Mouse (Mus musculus): ENCODE measurements around the gene Slc38a6. TPM values are rescaled to one million over a fixed set of nuclear protein-coding genes. Genes with fewer than 3 reads are reported as not detected.

Gene Slc38a6
- total and polyA plus RNA-seq, 3 experiments: 3.1 to 6.1 TPM; not detected in 1

GRCm38 (mm10) chr12:73378026-73378425, 91.4 kb downstream of the Slc38a6 start:
- H3K4me3 ChIP-seq (ENCODE audit: control insufficient read depth in 1 of 2, insufficient read depth in 1 of 2, low read depth in 2 of 2, low read length in 2 of 2): no peak overlapping the region
- no peaks in the 10 kb centered on the region for H3K79me2 ChIP-seq (ENCODE audit: control insufficient read depth, insufficient read depth, low read length, poor library complexity)
- no peaks in the 10 kb centered on the region for H3K36me3 ChIP-seq (ENCODE audit: control insufficient read depth in 1 of 2, insufficient read depth in 2 of 2, low read length in 2 of 2)
- H3K9ac ChIP-seq (ENCODE audit: control insufficient read depth, low read depth, low read length, poor library complexity, severe bottlenecking): no peak overlapping the region
- H3K27ac ChIP-seq (ENCODE audit: control insufficient read depth, low read depth, low read length): no peak overlapping the region
- H3K4me1 ChIP-seq (ENCODE audit: control insufficient read depth in 1 of 2, insufficient read depth in 2 of 2, low read length in 2 of 2): no peaks in the 10 kb centered on the region
- no peak for DNase-seq (ENCODE audit: low read depth, low spot score)
- H3K9me3 ChIP-seq (replicated peaks; ENCODE audit: insufficient read depth, low read length): no peaks in the 10 kb centered on the region
- TF ChIP-seq SIN3A (IDR thresholded peaks at IDR 0.05; ENCODE audit: low read length): no peak
- TF ChIP-seq ZC3H11A (IDR thresholded peaks at IDR 0.05; ENCODE audit: low read depth, low read length): no peak
- H3K27me3 ChIP-seq (ENCODE audit: control insufficient read depth in 1 of 2, insufficient read depth in 2 of 2, low read length in 2 of 2): peaks cover 0 to 1% of the 10 kb centered on the region in 2 experiments; a peak in 2 of 4 replicates

GRCm38 (mm10) chr12:73378724-73379355, 92.3 kb downstream of the Slc38a6 start:
- H3K79me2 ChIP-seq (ENCODE audit: control insufficient read depth, insufficient read depth, low read length, poor library complexity): no peaks in the 10 kb centered on the region
- DNase-seq (ENCODE audit: low read depth, low spot score): no peak
- peaks cover 0 to 2% of the 10 kb centered on the region in 2 experiments; a peak in 2 of 4 replicates for H3K36me3 ChIP-seq (ENCODE audit: control insufficient read depth in 1 of 2, insufficient read depth in 2 of 2, low read length in 2 of 2)
- no peaks in the 10 kb centered on the region for H3K9me3 ChIP-seq (replicated peaks; ENCODE audit: insufficient read depth, low read length)
- no peak overlapping the region for H3K27ac ChIP-seq (ENCODE audit: control insufficient read depth, low read depth, low read length)
- H3K4me3 ChIP-seq (ENCODE audit: control insufficient read depth in 1 of 2, insufficient read depth in 1 of 2, low read depth in 2 of 2, low read length in 2 of 2): no peak overlapping the region
- no peak overlapping the region for H3K9ac ChIP-seq (ENCODE audit: control insufficient read depth, low read depth, low read length, poor library complexity, severe bottlenecking)
- peaks cover 0 to 6% of the 10 kb centered on the region in 2 experiments; a peak in 2 of 4 replicates for H3K4me1 ChIP-seq (ENCODE audit: control insufficient read depth in 1 of 2, insufficient read depth in 2 of 2, low read length in 2 of 2)
- TF ChIP-seq RAD21 (IDR thresholded peaks at IDR 0.05; ENCODE audit: low read depth, low read length): no peak
- no peak for TF ChIP-seq RCOR1 (IDR thresholded peaks at IDR 0.05; ENCODE audit: low read depth, low read length)
- TF ChIP-seq ZKSCAN1 (IDR thresholded peaks at IDR 0.05; ENCODE audit: low read depth, low read length): no peak
- no peak for TF ChIP-seq MAFK (IDR thresholded peaks at IDR 0.05; ENCODE audit: borderline replicate concordance, low read depth, low read length)
- TF ChIP-seq HCFC1 (IDR thresholded peaks at IDR 0.05; ENCODE audit: low read depth, low read length): no peak
- no peak for TF ChIP-seq TCF12 (IDR thresholded peaks at IDR 0.05; ENCODE audit: low read depth, low read length)
- no peak for TF ChIP-seq CHD1 (IDR thresholded peaks at IDR 0.05; ENCODE audit: low read depth, low read length)
- no peak for TF ChIP-seq MXI1 (IDR thresholded peaks at IDR 0.05; ENCODE audit: low read depth, low read length)
- no peak for TF ChIP-seq KAT2A (conservative IDR thresholded peaks at IDR 0.05; ENCODE audit: low read depth, low read length)
- no peak for TF ChIP-seq ELF1 (IDR thresholded peaks at IDR 0.05; ENCODE audit: low read depth, low read length)
- TF ChIP-seq UBTF (IDR thresholded peaks at IDR 0.05; ENCODE audit: borderline replicate concordance, insufficient read depth, low read depth, low read length): no peak
- TF ChIP-seq ZC3H11A (IDR thresholded peaks at IDR 0.05; ENCODE audit: low read depth, low read length): no peak
- TF ChIP-seq USF1 (IDR thresholded peaks at IDR 0.05; ENCODE audit: low read depth, low read length): no peak
- TF ChIP-seq TAL1 (IDR thresholded peaks at IDR 0.05; ENCODE audit: low read length): no peak
- TF ChIP-seq ETS1 (IDR thresholded peaks at IDR 0.05; ENCODE audit: low read depth, low read length): no peak
- TF ChIP-seq POLR2A (IDR thresholded peaks at IDR 0.05; ENCODE audit: control insufficient read depth in 1 of 2, insufficient read depth in 1 of 2, low read depth in 1 of 2, low read length in 2 of 2, poor library complexity in 1 of 2): no peak
- no peak for TF ChIP-seq CHD2 (IDR thresholded peaks at IDR 0.05; ENCODE audit: low read length)
- no peak for TF ChIP-seq ZMIZ1 (IDR thresholded peaks at IDR 0.05; ENCODE audit: low read depth, low read length)
- TF ChIP-seq POLR2AphosphoS5 (IDR thresholded peaks at IDR 0.05; ENCODE audit: borderline replicate concordance, low read depth, low read length): no peak
- TF ChIP-seq EP300 (IDR thresholded peaks at IDR 0.05; ENCODE audit: low read depth in 1 of 2, low read length in 2 of 2): no peak
- H3K27me3 ChIP-seq (ENCODE audit: control insufficient read depth in 1 of 2, insufficient read depth in 2 of 2, low read length in 2 of 2): peaks cover 0 to 1% of the 10 kb centered on the region in 2 experiments; a peak in 2 of 4 replicates
